Mouse (Mus musculus): ENCODE measurements around the gene Hoxb13. TPM values are rescaled to one million over a fixed set of nuclear protein-coding genes. Genes with fewer than 3 reads are reported as not detected.

Gene Hoxb13
- polyA plus RNA-seq, 1 experiment from 2014 or later, result 1.1 TPM

- H3K9ac ChIP-seq, result no peak overlapping the region
- H3K36me3 ChIP-seq, result no peaks in the 10 kb centered on the region
- H3K27ac ChIP-seq, result no peak overlapping the region
- no peaks in the 10 kb centered on the region for H3K9me3 ChIP-seq
- peaks cover 2% of the 10 kb centered on the region for H3K4me1 ChIP-seq
- H3K4me3 ChIP-seq, result no peak overlapping the region
- WGBS, result under 1% methylated on average over 17 of the region's 17 CpGs
- peaks cover 92% of the 10 kb centered on the region for H3K27me3 ChIP-seq (replicated peaks)
- H3K4me2 ChIP-seq (replicated peaks), result no peak overlapping the region
- ATAC-seq (ENCODE audit: low FRiP score, low read depth), result no peak
These were observed 18.6 kb upstream of the Hoxb13 start for GRCm38 (mm10) chr11:96175511-96175910.

- Histone ChIP-seq H3K9me3 (no peaks in the 10 kb centered on the region), H3K9ac (no peak overlapping the region), H3K4me1 (no peaks in the 10 kb centered on the region; the same call in 1 of the 2 replicates), H3K27me3 (replicated peaks) (peaks cover 92% of the 10 kb centered on the region), H3K36me3 (no peaks in the 10 kb centered on the region), H3K27ac (no peak overlapping the region), H3K4me2 (replicated peaks) (no peak overlapping the region), H3K4me3 (no peak overlapping the region)
- no peak for ATAC-seq (ENCODE audit: low FRiP score, low read depth)
- WGBS, result 1% methylated on average over 9 of the region's 9 CpGs
These were observed 18.1 kb upstream of the Hoxb13 start for GRCm38 (mm10) chr11:96175951-96176530.

- Histone ChIP-seq H3K9ac (no peak overlapping the region), H3K27ac (no peak overlapping the region), H3K4me1 (no peaks in the 10 kb centered on the region; the same call in 1 of the 2 replicates), H3K4me3 (no peak overlapping the region), H3K36me3 (no peaks in the 10 kb centered on the region), H3K27me3 (replicated peaks) (peaks cover 92% of the 10 kb centered on the region), H3K4me2 (replicated peaks) (no peak overlapping the region), H3K9me3 (no peaks in the 10 kb centered on the region)
- ATAC-seq (ENCODE audit: low FRiP score, low read depth), result no peak
- WGBS, result 2% methylated on average over 10 of the region's 10 CpGs
These were observed 17.3 kb upstream of the Hoxb13 start for GRCm38 (mm10) chr11:96176841-96177240.

GRCm38 (mm10) chr11:96177546-96178174, 16.5 kb upstream of the Hoxb13 start:
- 0 out of 2 replicates have a peak overlapping the region, but pooled peaks have one; percentile 10 for H3K4me2 ChIP-seq (replicated peaks)
- H3K36me3 ChIP-seq, result no peaks in the 10 kb centered on the region
- no peak overlapping the region for H3K27ac ChIP-seq
- ATAC-seq (ENCODE audit: low FRiP score, low read depth), result no peak
- no peak overlapping the region for H3K9ac ChIP-seq
- WGBS, result under 1% methylated on average over 27 of the region's 27 CpGs
- peak overlapping the region; percentile 7 for H3K4me3 ChIP-seq
- H3K4me1 ChIP-seq, result no peaks in the 10 kb centered on the region; the same call in 1 of the 2 replicates
- 0 out of 2 replicates have a peak, but pooled peaks cover 3% of the 10 kb centered on the region for H3K9me3 ChIP-seq
- H3K27me3 ChIP-seq (replicated peaks), result peaks cover 92% of the 10 kb centered on the region

- WGBS, result under 1% methylated on average over 8 of the region's 8 CpGs
These were observed 15.8 kb upstream of the Hoxb13 start for GRCm38 (mm10) chr11:96178356-96178755.

GRCm38 (mm10) chr11:96178911-96179503, 15.1 kb upstream of the Hoxb13 start:
- Histone ChIP-seq H3K4me2 (replicated peaks) (no peak overlapping the region), H3K27ac (no peak overlapping the region), H3K9me3 (0 out of 2 replicates have a peak, but pooled peaks cover 8% of the 10 kb centered on the region), H3K36me3 (no peaks in the 10 kb centered on the region), H3K4me1 (no peaks in the 10 kb centered on the region; the same call in 1 of the 2 replicates), H3K4me3 (no peak overlapping the region), H3K9ac (no peak overlapping the region), H3K27me3 (replicated peaks) (peaks cover 92% of the 10 kb centered on the region)
- under 1% methylated on average over 6 of the region's 6 CpGs for WGBS
- no peak for ATAC-seq (ENCODE audit: low FRiP score, low read depth)

More at GRCm38 (mm10) chr11:96178356-96178755, 15.8 kb upstream of the Hoxb13 start:
- Histone ChIP-seq H3K4me2 (replicated peaks) (no peak overlapping the region), H3K27ac (no peak overlapping the region), H3K4me1 (no peaks in the 10 kb centered on the region; the same call in 1 of the 2 replicates), H3K9me3 (0 out of 2 replicates have a peak, but pooled peaks cover 8% of the 10 kb centered on the region), H3K9ac (no peak overlapping the region), H3K27me3 (replicated peaks) (peaks cover 92% of the 10 kb centered on the region), H3K36me3 (no peaks in the 10 kb centered on the region), H3K4me3 (no peak overlapping the region)
- ATAC-seq (ENCODE audit: low FRiP score, low read depth), result no peak

GRCm38 (mm10) chr11:96181061-96181460, 13.1 kb upstream of the Hoxb13 start:
- H3K27me3 ChIP-seq (replicated peaks), result peaks cover 95% of the 10 kb centered on the region
- no peaks in the 10 kb centered on the region for H3K36me3 ChIP-seq
- 18% methylated on average over 4 of the region's 4 CpGs for WGBS
- H3K4me3 ChIP-seq, result no peak overlapping the region
- H3K4me1 ChIP-seq, result no peaks in the 10 kb centered on the region; the same call in 1 of the 2 replicates
- H3K4me2 ChIP-seq (replicated peaks), result no peak overlapping the region
- no peak overlapping the region for H3K27ac ChIP-seq
- H3K9ac ChIP-seq, result no peak overlapping the region
- 0 out of 2 replicates have a peak, but pooled peaks cover 8% of the 10 kb centered on the region for H3K9me3 ChIP-seq
- no peak for ATAC-seq (ENCODE audit: low FRiP score, low read depth)

GRCm38 (mm10) chr11:96184233-96184632, 9.9 kb upstream of the Hoxb13 start:
- Histone ChIP-seq H3K27ac (no peak overlapping the region), H3K4me1 (no peaks in the 10 kb centered on the region), H3K4me3 (no peak overlapping the region), H3K9ac (no peak overlapping the region), H3K27me3 (replicated peaks) (peaks cover 99% of the 10 kb centered on the region), H3K9me3 (0 out of 2 replicates have a peak, but pooled peaks cover 8% of the 10 kb centered on the region), H3K4me2 (replicated peaks) (no peak overlapping the region), H3K36me3 (no peaks in the 10 kb centered on the region)
- no peak for ATAC-seq (ENCODE audit: low FRiP score, low read depth)

- WGBS, result 13% methylated on average over 4 of the region's 4 CpGs
- H3K27me3 ChIP-seq (replicated peaks), result peaks cover 98% of the 10 kb centered on the region
- H3K4me2 ChIP-seq (replicated peaks), result no peak overlapping the region
- H3K27ac ChIP-seq, result no peak overlapping the region
- 0 out of 2 replicates have a peak, but pooled peaks cover 5% of the 10 kb centered on the region for H3K4me1 ChIP-seq
- no peaks in the 10 kb centered on the region for H3K36me3 ChIP-seq
- no peak overlapping the region for H3K4me3 ChIP-seq
- no peak for ATAC-seq (ENCODE audit: low FRiP score, low read depth)
- H3K9me3 ChIP-seq, result 0 out of 2 replicates have a peak, but pooled peaks cover 8% of the 10 kb centered on the region
- H3K9ac ChIP-seq, result no peak overlapping the region
These were observed 6.8 kb upstream of the Hoxb13 start for GRCm38 (mm10) chr11:96187321-96187720.

- ATAC-seq (ENCODE audit: low FRiP score, low read depth), result no peak
- H3K36me3 ChIP-seq, result no peaks in the 10 kb centered on the region
- peaks cover 98% of the 10 kb centered on the region for H3K27me3 ChIP-seq (replicated peaks)
- peaks cover 17% of the 10 kb centered on the region for H3K4me1 ChIP-seq
- H3K9ac ChIP-seq, result no peak overlapping the region
- H3K4me2 ChIP-seq (replicated peaks), result peak overlapping the region; percentile 18; the same call in 1 of the 2 replicates
- under 1% methylated on average over 28 of the region's 28 CpGs for WGBS
- no peak overlapping the region for H3K27ac ChIP-seq
- no peak overlapping the region for H3K4me3 ChIP-seq
- H3K9me3 ChIP-seq, result no peaks in the 10 kb centered on the region
These were observed 4.2 kb upstream of the Hoxb13 start for GRCm38 (mm10) chr11:96189810-96190522.

- ATAC-seq (ENCODE audit: low FRiP score, low read depth), result no peak
- Histone ChIP-seq H3K27ac (no peak overlapping the region), H3K4me1 (peaks cover 17% of the 10 kb centered on the region), H3K9ac (no peak overlapping the region), H3K4me3 (no peak overlapping the region), H3K4me2 (replicated peaks) (no peak overlapping the region), H3K36me3 (no peaks in the 10 kb centered on the region), H3K27me3 (replicated peaks) (peaks cover 98% of the 10 kb centered on the region), H3K9me3 (no peaks in the 10 kb centered on the region)
- 2% methylated on average over 5 of the region's 5 CpGs for WGBS
These were observed 3.0 kb upstream of the Hoxb13 start for GRCm38 (mm10) chr11:96191132-96191531.

- WGBS, result under 1% methylated on average over 10 of the region's 10 CpGs
- peak overlapping the region; percentile 23 for H3K4me3 ChIP-seq
- no peak overlapping the region for H3K9ac ChIP-seq
- H3K4me1 ChIP-seq, result peaks cover 17% of the 10 kb centered on the region
- peak overlapping the region; percentile 52 for H3K4me2 ChIP-seq (replicated peaks)
- H3K9me3 ChIP-seq, result no peaks in the 10 kb centered on the region
- ATAC-seq (ENCODE audit: low FRiP score, low read depth), result no peak
- no peaks in the 10 kb centered on the region for H3K36me3 ChIP-seq
- no peak overlapping the region for H3K27ac ChIP-seq
- peaks cover 98% of the 10 kb centered on the region for H3K27me3 ChIP-seq (replicated peaks)
These were observed 240 bp downstream of the Hoxb13 start for GRCm38 (mm10) chr11:96194401-96194710.
